Mouse (Mus musculus): ENCODE measurements around the gene Zfp704. TPM values are rescaled to one million over a fixed set of nuclear protein-coding genes. Genes with fewer than 3 reads are reported as not detected.

Gene Zfp704
- polyA plus RNA-seq, 1 experiment from 2014 or later = 7.9 TPM

DNA sequence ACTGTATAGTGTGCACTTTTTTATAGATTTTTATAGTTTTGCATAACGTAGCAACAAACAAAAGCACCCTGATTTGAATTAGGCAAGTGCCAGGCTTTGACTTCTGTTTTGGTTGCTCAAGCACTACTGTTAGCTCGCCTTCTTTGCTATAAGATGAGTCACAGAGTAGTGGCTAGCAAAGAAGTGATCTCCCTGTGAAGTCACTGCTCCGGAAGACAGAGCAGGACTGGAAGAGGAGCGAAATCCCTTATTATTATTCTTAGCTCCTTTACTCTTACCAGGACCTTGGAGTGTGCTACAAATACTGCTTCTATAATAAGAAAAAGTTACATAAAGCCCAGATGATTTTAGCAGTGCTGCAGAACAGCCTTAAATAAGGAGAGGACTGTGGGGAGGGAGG lies 21.2 kb downstream of the Zfp704 start:
- H3K9ac ChIP-seq (ENCODE audit: low read depth, low read length) = no peak overlapping the region
- no peak for TF ChIP-seq CTCF (IDR thresholded peaks at IDR 0.05; ENCODE audit: low read depth)
- ATAC-seq (replicated peaks; ENCODE audit: low FRiP score, low read depth) (no peak), DNase-seq (ENCODE audit: low spot score) (no peak)
- no peak overlapping the region for H3K4me2 ChIP-seq (ENCODE audit: low read length)
- 74% methylated on average over 4 of the region's 4 CpGs for WGBS
- H3K27me3 ChIP-seq (ENCODE audit: insufficient read depth, low read length) = no peaks in the 10 kb centered on the region
- no peak overlapping the region for H3K27ac ChIP-seq
- H3K4me3 ChIP-seq (replicated peaks; ENCODE audit: low read depth, low read length) = no peak overlapping the region
- H3K9me3 ChIP-seq (replicated peaks; ENCODE audit: low read length) = no peaks in the 10 kb centered on the region
- no peaks in the 10 kb centered on the region for H3K4me1 ChIP-seq (replicated peaks; ENCODE audit: insufficient read depth, low read length)
- H3K36me3 ChIP-seq (ENCODE audit: insufficient read depth, low read length) = no peaks in the 10 kb centered on the region

DNA sequence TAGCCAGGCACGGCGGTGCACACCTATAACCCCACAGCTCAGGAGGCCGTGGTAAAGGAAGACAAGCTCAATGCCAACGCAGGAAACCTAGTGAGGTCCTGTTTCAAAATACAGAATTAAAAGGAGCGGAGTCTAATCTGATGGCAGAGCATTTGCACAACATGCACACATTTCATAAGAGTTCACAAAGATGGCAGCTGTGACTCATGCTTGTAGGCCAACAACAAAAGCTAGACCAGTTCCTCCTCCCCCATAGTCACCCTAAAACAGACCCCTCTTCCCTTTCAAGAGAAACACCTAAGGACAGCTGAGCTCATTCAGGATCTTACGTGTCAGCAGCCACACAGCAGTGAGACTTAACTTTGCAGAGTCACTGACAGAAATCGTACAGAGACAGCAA lies 22.6 kb downstream of the Zfp704 start:
- no peak for TF ChIP-seq CTCF (IDR thresholded peaks at IDR 0.05; ENCODE audit: low read depth)
- Histone ChIP-seq H3K4me1 (replicated peaks; ENCODE audit: insufficient read depth, low read length) (no peaks in the 10 kb centered on the region), H3K9me3 (replicated peaks; ENCODE audit: low read length) (no peaks in the 10 kb centered on the region), H3K9ac (ENCODE audit: low read depth, low read length) (no peak overlapping the region), H3K27me3 (ENCODE audit: insufficient read depth, low read length) (no peaks in the 10 kb centered on the region), H3K27ac (no peak overlapping the region), H3K4me2 (ENCODE audit: low read length) (no peak overlapping the region), H3K4me3 (replicated peaks; ENCODE audit: low read depth, low read length) (no peak overlapping the region), H3K36me3 (ENCODE audit: insufficient read depth, low read length) (no peaks in the 10 kb centered on the region)
- no peak for DNase-seq (ENCODE audit: low spot score)
- 93% methylated on average over 7 of the region's 7 CpGs for WGBS
- ATAC-seq (replicated peaks; ENCODE audit: low FRiP score, low read depth) = no peak

DNA sequence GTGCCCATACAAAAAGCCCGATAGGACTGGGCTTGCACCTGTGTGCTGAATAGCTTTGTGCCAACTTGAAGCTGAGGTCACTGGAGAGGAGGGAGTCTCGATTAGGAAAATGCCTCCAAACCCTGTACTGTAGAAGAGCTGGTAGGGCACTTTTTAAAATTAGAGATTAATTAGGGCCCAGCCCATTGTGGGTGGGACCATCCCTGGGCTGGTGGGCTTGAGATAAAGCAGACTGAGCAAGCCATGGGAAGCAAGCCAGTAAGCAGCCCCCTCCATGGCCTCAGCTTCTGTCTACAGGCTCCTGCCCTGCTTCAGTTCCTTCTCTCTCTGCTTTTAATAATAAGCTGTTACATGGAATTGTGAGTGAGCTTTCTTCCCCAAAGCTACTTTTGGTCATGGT lies 26.4 kb downstream of the Zfp704 start:
- Histone ChIP-seq H3K9me3 (replicated peaks; ENCODE audit: low read length) (no peaks in the 10 kb centered on the region), H3K9ac (ENCODE audit: low read depth, low read length) (no peak overlapping the region), H3K36me3 (ENCODE audit: insufficient read depth, low read length) (no peaks in the 10 kb centered on the region), H3K27me3 (ENCODE audit: insufficient read depth, low read length) (no peaks in the 10 kb centered on the region), H3K4me1 (replicated peaks; ENCODE audit: insufficient read depth, low read length) (peaks cover 16% of the 10 kb centered on the region; the same call in 1 of the 2 replicates), H3K27ac (no peak overlapping the region), H3K4me2 (ENCODE audit: low read length) (no peak overlapping the region), H3K4me3 (replicated peaks; ENCODE audit: low read depth, low read length) (no peak overlapping the region)
- ATAC-seq (replicated peaks; ENCODE audit: low FRiP score, low read depth) (no peak), DNase-seq (ENCODE audit: low spot score) (no peak)
- WGBS = 79% methylated on average over 2 of the region's 2 CpGs
- no peak for TF ChIP-seq CTCF (IDR thresholded peaks at IDR 0.05; ENCODE audit: low read depth)

DNA sequence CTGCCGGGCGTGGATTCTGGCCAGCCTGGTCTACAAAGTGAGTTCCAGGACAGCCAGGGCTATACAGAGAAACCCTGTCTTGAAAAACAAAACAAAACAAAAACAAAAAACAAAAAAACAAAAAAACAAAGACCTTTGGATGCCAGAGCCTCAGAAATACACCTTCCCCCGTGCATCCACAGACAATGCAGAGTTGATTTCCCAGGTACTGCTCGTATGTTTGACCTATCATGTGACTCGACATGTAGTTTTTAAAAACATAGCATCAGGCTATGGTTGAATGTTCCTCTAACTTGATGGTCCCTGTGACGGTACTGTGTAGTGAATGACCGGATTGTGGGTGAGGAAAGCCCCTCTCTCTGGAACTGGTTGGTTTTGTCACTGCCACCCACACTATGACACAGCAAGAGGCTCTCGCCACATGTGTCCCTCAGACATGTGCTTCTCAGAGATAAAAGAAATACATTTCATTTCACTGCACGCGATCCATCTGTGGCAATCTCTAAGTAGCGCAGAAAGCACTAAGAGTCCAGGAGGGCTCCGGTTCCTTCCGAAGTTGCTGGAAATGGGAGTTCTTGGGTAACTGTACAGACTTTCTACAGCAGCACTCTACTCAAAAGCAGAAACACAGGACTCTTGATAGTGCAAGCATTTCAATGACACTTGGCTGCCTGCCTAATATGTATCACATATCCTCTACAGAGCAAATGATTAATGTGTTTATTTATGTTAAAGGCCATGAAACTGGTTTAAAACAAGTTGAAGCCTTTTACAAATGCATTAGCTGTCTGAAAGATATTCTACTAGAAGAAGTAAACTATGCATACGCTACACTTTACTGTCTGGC lies 28.7 kb downstream of the Zfp704 start:
- no peak overlapping the region for H3K4me3 ChIP-seq (replicated peaks; ENCODE audit: low read depth, low read length)
- H3K27ac ChIP-seq = 0 out of 2 replicates have a peak overlapping the region, but pooled peaks have one; percentile 36
- no peaks in the 10 kb centered on the region for H3K36me3 ChIP-seq (ENCODE audit: insufficient read depth, low read length)
- DNase-seq (ENCODE audit: low spot score) (peak; percentile 75), ATAC-seq (replicated peaks; ENCODE audit: low FRiP score, low read depth) (no peak)
- H3K9me3 ChIP-seq (replicated peaks; ENCODE audit: low read length) = no peaks in the 10 kb centered on the region
- peaks cover 16% of the 10 kb centered on the region; the same call in 1 of the 2 replicates for H3K4me1 ChIP-seq (replicated peaks; ENCODE audit: insufficient read depth, low read length)
- no peaks in the 10 kb centered on the region for H3K27me3 ChIP-seq (ENCODE audit: insufficient read depth, low read length)
- no peak for TF ChIP-seq CTCF (IDR thresholded peaks at IDR 0.05; ENCODE audit: low read depth)
- 80% methylated on average over 14 of the region's 14 CpGs for WGBS
- no peak overlapping the region for H3K4me2 ChIP-seq (ENCODE audit: low read length)
- H3K9ac ChIP-seq (ENCODE audit: low read depth, low read length) = no peak overlapping the region

DNA sequence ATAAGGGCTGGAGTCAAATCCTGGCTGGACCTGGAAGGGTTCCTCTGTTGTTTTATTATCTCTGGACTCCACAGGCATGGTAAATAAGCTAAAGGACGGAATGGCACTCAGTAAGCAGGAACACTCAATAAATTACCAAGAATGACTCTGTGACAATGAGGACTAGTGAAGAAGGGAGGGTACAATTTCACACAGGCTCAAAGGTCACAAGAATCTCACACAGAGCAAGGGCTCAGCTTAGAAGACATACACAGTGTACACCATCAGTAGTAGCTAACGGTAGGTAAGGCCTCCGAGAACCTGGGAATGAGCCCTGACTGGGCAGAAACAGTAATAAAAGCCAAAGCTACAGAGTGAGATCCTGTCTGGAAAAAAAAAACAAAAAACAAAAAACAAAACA lies 29.8 kb downstream of the Zfp704 start:
- no peaks in the 10 kb centered on the region for H3K9me3 ChIP-seq (replicated peaks; ENCODE audit: low read length)
- ATAC-seq (replicated peaks; ENCODE audit: low FRiP score, low read depth) = peak; percentile 53; the same call in 1 of the 2 replicates
- DNase-seq (ENCODE audit: low spot score) = peak; percentile 31
- peaks cover 24% of the 10 kb centered on the region; the same call in 1 of the 2 replicates for H3K4me1 ChIP-seq (replicated peaks; ENCODE audit: insufficient read depth, low read length)
- 41% methylated on average over 3 of the region's 3 CpGs for WGBS
- no peak overlapping the region for H3K27ac ChIP-seq
- no peak overlapping the region for H3K9ac ChIP-seq (ENCODE audit: low read depth, low read length)
- H3K4me3 ChIP-seq (replicated peaks; ENCODE audit: low read depth, low read length) = no peak overlapping the region
- H3K27me3 ChIP-seq (ENCODE audit: insufficient read depth, low read length) = no peaks in the 10 kb centered on the region
- TF ChIP-seq CTCF (IDR thresholded peaks at IDR 0.05; ENCODE audit: low read depth) = no peak
- H3K36me3 ChIP-seq (ENCODE audit: insufficient read depth, low read length) = no peaks in the 10 kb centered on the region
- H3K4me2 ChIP-seq (ENCODE audit: low read length) = no peak overlapping the region

DNA sequence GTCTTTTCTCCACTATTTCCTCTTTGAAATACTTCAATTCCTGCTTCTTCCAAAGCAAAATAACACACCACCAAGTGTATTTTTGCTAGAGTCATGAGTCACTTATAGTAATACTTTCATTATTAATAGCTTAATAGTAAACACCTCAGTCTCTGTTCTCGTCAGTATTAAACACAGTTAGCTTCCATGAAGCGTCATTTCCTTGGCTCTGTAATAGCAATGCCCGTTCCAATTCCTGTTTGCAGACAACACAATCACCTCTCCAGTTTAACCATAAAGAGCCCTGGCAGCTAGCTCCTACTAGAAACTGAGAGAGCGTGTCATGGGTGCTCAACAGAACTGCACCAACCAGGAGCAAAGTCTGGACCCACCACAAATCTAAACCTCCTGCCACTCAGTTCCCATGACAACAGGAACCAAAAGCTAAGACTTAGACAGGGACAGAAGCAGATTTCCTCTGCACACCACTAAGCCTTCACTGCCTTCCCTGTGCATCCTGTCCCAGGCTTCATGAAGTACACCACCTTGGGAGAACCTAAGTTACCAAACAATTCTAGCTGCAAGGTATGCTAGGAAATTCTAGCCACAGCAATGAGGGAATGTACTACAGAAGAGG lies 30.7 kb downstream of the Zfp704 start:
- Histone ChIP-seq H3K4me2 (ENCODE audit: low read length) (no peak overlapping the region), H3K27ac (no peak overlapping the region), H3K27me3 (ENCODE audit: insufficient read depth, low read length) (no peaks in the 10 kb centered on the region), H3K9ac (ENCODE audit: low read depth, low read length) (no peak overlapping the region), H3K4me1 (replicated peaks; ENCODE audit: insufficient read depth, low read length) (peaks cover 33% of the 10 kb centered on the region; the same call in 1 of the 2 replicates), H3K9me3 (replicated peaks; ENCODE audit: low read length) (no peaks in the 10 kb centered on the region), H3K4me3 (replicated peaks; ENCODE audit: low read depth, low read length) (no peak overlapping the region), H3K36me3 (ENCODE audit: insufficient read depth, low read length) (no peaks in the 10 kb centered on the region)
- DNase-seq (ENCODE audit: low spot score) (no peak), ATAC-seq (replicated peaks; ENCODE audit: low FRiP score, low read depth) (no peak)
- no peak for TF ChIP-seq CTCF (IDR thresholded peaks at IDR 0.05; ENCODE audit: low read depth)
- WGBS = 48% methylated on average over 4 of the region's 4 CpGs
